Mouse (Mus musculus): ENCODE data around the gene Fer1l5. TPM values are rescaled to one million over a fixed set of nuclear protein-coding genes. Genes with fewer than 3 reads are reported as not detected.
A peak's percentile ranks its signal among the peaks of the same experiment; 100 is the strongest.

Fer1l5 gene
- polyA plus RNA-seq (2011; ENCODE audit: insufficient read depth, insufficient read length, low read depth, missing spikeins), result not detected in 2 replicates

- Histone ChIP-seq H3K9me3 (replicated peaks; ENCODE audit: control insufficient read depth, insufficient read depth, low read length, poor library complexity, severe bottlenecking) (no peaks in the 10 kb centered on the region), H3K4me1 (ENCODE audit: control insufficient read depth, insufficient read depth, low read length) (no peaks in the 10 kb centered on the region), H3K4me3 (ENCODE audit: low read depth, low read length) (no peak within 1 kb of the TSS), H3K9ac (ENCODE audit: low read depth, poor library complexity, severe bottlenecking) (no peak within 1 kb of the TSS), H3K27me3 (ENCODE audit: control insufficient read depth, insufficient read depth, low read length, poor library complexity, severe bottlenecking) (no peaks in the 10 kb centered on the region), H3K36me3 (ENCODE audit: control insufficient read depth, insufficient read depth, low read length, poor library complexity, severe bottlenecking) (no peaks in the 10 kb centered on the region), H3K27ac (ENCODE audit: insufficient read depth, low read length) (no peak within 1 kb of the TSS)
- TF ChIP-seq CTCF (IDR thresholded peaks at IDR 0.05; ENCODE audit: low read depth, low read length) (no peak), EP300 (IDR thresholded peaks at IDR 0.05; ENCODE audit: insufficient read depth, low read depth, low read length) (no peak), POLR2A (IDR thresholded peaks at IDR 0.05; ENCODE audit: insufficient read depth, low read length) (no peak)
Observed at GRCm38 (mm10) chr1:36371934-36372845, at the start of gene Fer1l5. Gene Fer1l5 (plus strand): TSS chr1:36372291.

- H3K9ac ChIP-seq (ENCODE audit: low read depth, poor library complexity, severe bottlenecking), result no peak overlapping the region
- TF ChIP-seq POLR2A (IDR thresholded peaks at IDR 0.05; ENCODE audit: insufficient read depth, low read length), result no peak
- no peak for TF ChIP-seq EP300 (IDR thresholded peaks at IDR 0.05; ENCODE audit: insufficient read depth, low read depth, low read length)
- no peak for TF ChIP-seq CTCF (IDR thresholded peaks at IDR 0.05; ENCODE audit: low read depth, low read length)
- no peaks in the 10 kb centered on the region for H3K27me3 ChIP-seq (ENCODE audit: control insufficient read depth, insufficient read depth, low read length, poor library complexity, severe bottlenecking)
- H3K4me3 ChIP-seq (ENCODE audit: low read depth, low read length), result no peak overlapping the region
- no peaks in the 10 kb centered on the region for H3K4me1 ChIP-seq (ENCODE audit: control insufficient read depth, insufficient read depth, low read length)
- H3K36me3 ChIP-seq (ENCODE audit: control insufficient read depth, insufficient read depth, low read length, poor library complexity, severe bottlenecking), result no peaks in the 10 kb centered on the region
- no peaks in the 10 kb centered on the region for H3K9me3 ChIP-seq (replicated peaks; ENCODE audit: control insufficient read depth, insufficient read depth, low read length, poor library complexity, severe bottlenecking)
- no peak overlapping the region for H3K27ac ChIP-seq (ENCODE audit: insufficient read depth, low read length)
Observed at GRCm38 (mm10) chr1:36323076-36323475, 49.0 kb upstream of the Fer1l5 start.

GRCm38 (mm10) chr1:36323746-36324448 lies 48.2 kb upstream of the Fer1l5 start:
- no peaks in the 10 kb centered on the region for H3K27me3 ChIP-seq (ENCODE audit: control insufficient read depth, insufficient read depth, low read length, poor library complexity, severe bottlenecking)
- no peaks in the 10 kb centered on the region for H3K36me3 ChIP-seq (ENCODE audit: control insufficient read depth, insufficient read depth, low read length, poor library complexity, severe bottlenecking)
- no peak overlapping the region for H3K27ac ChIP-seq (ENCODE audit: insufficient read depth, low read length)
- no peaks in the 10 kb centered on the region for H3K9me3 ChIP-seq (replicated peaks; ENCODE audit: control insufficient read depth, insufficient read depth, low read length, poor library complexity, severe bottlenecking)
- H3K4me1 ChIP-seq (ENCODE audit: control insufficient read depth, insufficient read depth, low read length), result no peaks in the 10 kb centered on the region
- no peak overlapping the region for H3K9ac ChIP-seq (ENCODE audit: low read depth, poor library complexity, severe bottlenecking)
- H3K4me3 ChIP-seq (ENCODE audit: low read depth, low read length), result no peak overlapping the region
- TF ChIP-seq POLR2A (IDR thresholded peaks at IDR 0.05; ENCODE audit: insufficient read depth, low read length) (no peak), CTCF (IDR thresholded peaks at IDR 0.05; ENCODE audit: low read depth, low read length) (peak; percentile 55), EP300 (IDR thresholded peaks at IDR 0.05; ENCODE audit: insufficient read depth, low read depth, low read length) (no peak)

- no peak overlapping the region for H3K27ac ChIP-seq (ENCODE audit: insufficient read depth, low read length)
- H3K9ac ChIP-seq (ENCODE audit: low read depth, poor library complexity, severe bottlenecking), result no peak overlapping the region
- no peaks in the 10 kb centered on the region for H3K4me1 ChIP-seq (ENCODE audit: control insufficient read depth, insufficient read depth, low read length)
- no peak overlapping the region for H3K4me3 ChIP-seq (ENCODE audit: low read depth, low read length)
- H3K36me3 ChIP-seq (ENCODE audit: control insufficient read depth, insufficient read depth, low read length, poor library complexity, severe bottlenecking), result no peaks in the 10 kb centered on the region
- H3K27me3 ChIP-seq (ENCODE audit: control insufficient read depth, insufficient read depth, low read length, poor library complexity, severe bottlenecking), result no peaks in the 10 kb centered on the region
- no peaks in the 10 kb centered on the region for H3K9me3 ChIP-seq (replicated peaks; ENCODE audit: control insufficient read depth, insufficient read depth, low read length, poor library complexity, severe bottlenecking)
- TF ChIP-seq CTCF (IDR thresholded peaks at IDR 0.05; ENCODE audit: low read depth, low read length) (no peak), POLR2A (IDR thresholded peaks at IDR 0.05; ENCODE audit: insufficient read depth, low read length) (no peak)
Observed at GRCm38 (mm10) chr1:36325900-36326321, 46.2 kb upstream of the Fer1l5 start.

GRCm38 (mm10) chr1:36326815-36327214 lies 45.3 kb upstream of the Fer1l5 start:
- no peak overlapping the region for H3K4me3 ChIP-seq (ENCODE audit: low read depth, low read length)
- no peaks in the 10 kb centered on the region for H3K4me1 ChIP-seq (ENCODE audit: control insufficient read depth, insufficient read depth, low read length)
- H3K27ac ChIP-seq (ENCODE audit: insufficient read depth, low read length), result no peak overlapping the region
- TF ChIP-seq EP300 (IDR thresholded peaks at IDR 0.05; ENCODE audit: insufficient read depth, low read depth, low read length) (no peak), POLR2A (IDR thresholded peaks at IDR 0.05; ENCODE audit: insufficient read depth, low read length) (no peak), CTCF (IDR thresholded peaks at IDR 0.05; ENCODE audit: low read depth, low read length) (no peak)
- H3K36me3 ChIP-seq (ENCODE audit: control insufficient read depth, insufficient read depth, low read length, poor library complexity, severe bottlenecking), result no peaks in the 10 kb centered on the region
- H3K27me3 ChIP-seq (ENCODE audit: control insufficient read depth, insufficient read depth, low read length, poor library complexity, severe bottlenecking), result no peaks in the 10 kb centered on the region
- no peaks in the 10 kb centered on the region for H3K9me3 ChIP-seq (replicated peaks; ENCODE audit: control insufficient read depth, insufficient read depth, low read length, poor library complexity, severe bottlenecking)
- H3K9ac ChIP-seq (ENCODE audit: low read depth, poor library complexity, severe bottlenecking), result no peak overlapping the region
